Mouse (Mus musculus) MN1 (cell line): ENCODE results near the gene 4933436I01Rik.

ENCODE experiments used
- DNase-seq: peaks from one replicate; pipeline ENCODE4 v3.0.0-alpha.2; 2016; ENCODE audit warnings: low spot score

The 4933436I01Rik gene

GRCm38 (mm10) chrX:67921350-67921749 lies at the start of gene 4933436I01Rik:
4933436I01Rik (minus strand) TSS chrX:67921450.
- DNase-seq: no peak

- no peak for DNase-seq
Measured at GRCm38 (mm10) chrX:67924769-67925470, 3.7 kb upstream of the 4933436I01Rik start.

GRCm38 (mm10) chrX:67883406-67883805 lies 37.8 kb downstream of the 4933436I01Rik start:
- no peak for DNase-seq
